Mouse (Mus musculus) midbrain, embryonic 15.5 days (tissue): Measurements from ENCODE around the gene Cars2. TPM values are rescaled to one million over a fixed set of nuclear protein-coding genes. Genes with fewer than 3 reads are reported as not detected.

ENCODE experiments used
- polyA plus RNA-seq: library from polyadenylated mRNA; unstranded; fragments of >200 nt; fragmentation: Nextera tagmentation; extraction: Ambion mirVana; gene quantifications from 2 replicates; pipeline ENCODE4 v1.2.1, GENCODE M21; 2015

Gene Cars2
- polyA plus RNA-seq, 1 experiment from 2014 or later: 21.7 TPM

Other genes starting within 250 kb of the Cars2 start
- 43.7 and 47.5 TPM in 2 replicates for gene Col4a2, start 238.0 kb downstream of the Cars2 start, polyA plus RNA-seq
- 90.6 and 102 TPM in 2 replicates for gene Col4a1, start 238.0 kb downstream of the Cars2 start, polyA plus RNA-seq
- 0.71 and 1.3 TPM in 2 replicates for gene Rab20, start 72.1 kb downstream of the Cars2 start, polyA plus RNA-seq
- gene Naxd, start 53.3 kb downstream of the Cars2 start, polyA plus RNA-seq: 140 and 153 TPM in 2 replicates
- 47.9 and 50.5 TPM in 2 replicates for gene Ing1, start 4.8 kb upstream of the Cars2 start, polyA plus RNA-seq
- gene Ankrd10, start 85.0 kb upstream of the Cars2 start, polyA plus RNA-seq: 98.4 and 101 TPM in 2 replicates
- 0.24 TPM in 1 of 2 replicates, not detected in the other for gene 1700016D06Rik, start 150.3 kb upstream of the Cars2 start, polyA plus RNA-seq
- 87.6 and 87.7 TPM in 2 replicates for gene Arhgef7, start 176.9 kb upstream of the Cars2 start, polyA plus RNA-seq